Mouse (Mus musculus) small intestine, adult 2 months (tissue): Measurements from ENCODE around the gene Ccr8. TPM values are rescaled to one million over a fixed set of nuclear protein-coding genes. Genes with fewer than 3 reads are reported as not detected.

Source experiments
- H3K27ac ChIP-seq: fragments of 200-500 bp; 2 replicates; pipeline ENCODE4 v1.5.1; 2012; ENCODE audit warnings: low read depth, low read length, control low read depth, inconsistent platforms; ENCODE audit not compliant: insufficient read depth
- H3K27me3 ChIP-seq: fragments of 200-500 bp; 2 replicates; pipeline ENCODE4 v1.6.1; 2012; ENCODE audit warnings: mild to moderate bottlenecking, moderate library complexity, low read length, inconsistent platforms; ENCODE audit not compliant: control insufficient read depth, insufficient read depth
- H3K36me3 ChIP-seq: fragments of 200-500 bp; 2 replicates; pipeline ENCODE4 v1.6.1; 2012; ENCODE audit warnings: mild to moderate bottlenecking, low read length, control low read depth, inconsistent platforms; ENCODE audit not compliant: control insufficient read depth, insufficient read depth
- H3K4me1 ChIP-seq: fragments of 200-500 bp; 2 replicates; pipeline ENCODE4 v1.6.1; 2012; ENCODE audit warnings: low read length, inconsistent platforms, mixed read lengths; ENCODE audit not compliant: control insufficient read depth, insufficient read depth, insufficient read length
- H3K4me3 ChIP-seq: fragments of 200-500 bp; 2 replicates; pipeline ENCODE4 v1.5.1; 2012; ENCODE audit warnings: low read depth, mild to moderate bottlenecking, control low read depth, inconsistent platforms, low read length, moderate library complexity
- CTCF ChIP-seq: fragments of 200-500 bp; IDR thresholded peaks from 2 replicates; pipeline ENCODE4 v1.5.1; 2012; ENCODE audit warnings: low read depth, mild to moderate bottlenecking, control low read depth, inconsistent platforms, low read length, moderate library complexity, mixed read lengths; ENCODE audit not compliant: insufficient replicate concordance, insufficient read length; ENCODE audit errors: extremely low read depth
- POLR2A ChIP-seq: fragments of 200-500 bp; IDR thresholded peaks from 2 replicates; pipeline ENCODE4 v1.6.1; 2012; ENCODE audit warnings: low read depth, mild to moderate bottlenecking, control low read depth, inconsistent platforms, low read length, moderate library complexity
- WGBS: fragments of 180-500 bp; shearing (Covaris S2); methylation state at CpG from one replicate; pipeline ENCODE4 v1.1.7; 2018; 5-methylcytosine and 5-hydroxymethylcytosine counted together
- polyA plus RNA-seq: library from polyadenylated mRNA; depleted of rRNA; stranded (reverse); fragments of >200 nt; gene quantifications from 2 replicates; pipeline ENCODE4 v1.2.3, GENCODE M21; 2012

Ccr8 gene
- polyA plus RNA-seq, 1 experiment: 0.25 TPM

- no peaks in the 10 kb centered on the region for H3K27me3 ChIP-seq
- TF ChIP-seq POLR2A (no peak), CTCF (no peak)
- WGBS: 44% methylated on average over 7 of the region's 7 CpGs
- no peaks in the 10 kb centered on the region for H3K4me1 ChIP-seq
- no peak overlapping the region for H3K27ac ChIP-seq
- no peaks in the 10 kb centered on the region for H3K36me3 ChIP-seq
- no peak overlapping the region for H3K4me3 ChIP-seq
Observed at GRCm38 (mm10) chr9:120079901-120080300, 12.0 kb upstream of the Ccr8 start.

GRCm38 (mm10) chr9:120080546-120081108 is 11.3 kb upstream of the Ccr8 start:
- Histone ChIP-seq H3K4me3 (no peak overlapping the region), H3K4me1 (no peaks in the 10 kb centered on the region), H3K27ac (no peak overlapping the region), H3K27me3 (no peaks in the 10 kb centered on the region), H3K36me3 (no peaks in the 10 kb centered on the region)
- TF ChIP-seq POLR2A (no peak), CTCF (no peak)
- WGBS: 79% methylated on average over 8 of the region's 8 CpGs

GRCm38 (mm10) chr9:120081247-120081646 is 10.7 kb upstream of the Ccr8 start:
- H3K36me3 ChIP-seq: no peaks in the 10 kb centered on the region
- no peak overlapping the region for H3K27ac ChIP-seq
- no peak overlapping the region for H3K4me3 ChIP-seq
- H3K4me1 ChIP-seq: no peaks in the 10 kb centered on the region
- TF ChIP-seq POLR2A: no peak
- TF ChIP-seq CTCF: peak; percentile 10; the same call in 1 of the 2 replicates
- WGBS: 72% methylated on average over 6 of the region's 6 CpGs
- no peaks in the 10 kb centered on the region for H3K27me3 ChIP-seq

- TF ChIP-seq CTCF: no peak
- TF ChIP-seq POLR2A: no peak
- H3K4me3 ChIP-seq: no peak overlapping the region
- WGBS: 64% methylated on average over 5 of the region's 5 CpGs
- no peaks in the 10 kb centered on the region for H3K4me1 ChIP-seq
- H3K36me3 ChIP-seq: no peaks in the 10 kb centered on the region
- no peaks in the 10 kb centered on the region for H3K27me3 ChIP-seq
- no peak overlapping the region for H3K27ac ChIP-seq
Observed at GRCm38 (mm10) chr9:120081967-120082366, 9.9 kb upstream of the Ccr8 start.

GRCm38 (mm10) chr9:120082691-120083090 is 9.2 kb upstream of the Ccr8 start:
- Histone ChIP-seq H3K27me3 (no peaks in the 10 kb centered on the region), H3K4me3 (no peak overlapping the region), H3K36me3 (no peaks in the 10 kb centered on the region), H3K27ac (no peak overlapping the region), H3K4me1 (no peaks in the 10 kb centered on the region)
- TF ChIP-seq CTCF (no peak), POLR2A (no peak)
- WGBS: 83% methylated on average over 4 of the region's 4 CpGs

GRCm38 (mm10) chr9:120083158-120083894 is 8.6 kb upstream of the Ccr8 start:
- H3K27ac ChIP-seq: no peak overlapping the region
- H3K36me3 ChIP-seq: no peaks in the 10 kb centered on the region
- 71% methylated on average over 18 of the region's 18 CpGs for WGBS
- no peaks in the 10 kb centered on the region for H3K27me3 ChIP-seq
- no peak for TF ChIP-seq POLR2A
- no peak for TF ChIP-seq CTCF
- H3K4me3 ChIP-seq: no peak overlapping the region
- H3K4me1 ChIP-seq: no peaks in the 10 kb centered on the region

GRCm38 (mm10) chr9:120084406-120084805 is 7.5 kb upstream of the Ccr8 start:
- no peak for TF ChIP-seq POLR2A
- no peak for TF ChIP-seq CTCF
- no peaks in the 10 kb centered on the region for H3K36me3 ChIP-seq
- H3K27me3 ChIP-seq: no peaks in the 10 kb centered on the region
- no peak overlapping the region for H3K4me3 ChIP-seq
- H3K4me1 ChIP-seq: no peaks in the 10 kb centered on the region
- WGBS: 85% methylated on average over 9 of the region's 9 CpGs
- H3K27ac ChIP-seq: no peak overlapping the region
